Mouse (Mus musculus) stomach, postnatal 0 days (tissue): ENCODE measurements at regions not wholly inside any gene's neighbourhood (a gene's known extent, or its start where the extent isn't known, plus 50 kb on each side); places are given as distances from the start of the nearest gene placed in this dataset.

Experiments used
- CTCF ChIP-seq: IDR thresholded peaks from 2 replicates; pipeline ENCODE4 v1.5.1; 2016; ENCODE audit warnings: antibody characterized with exemption, low read depth, mild to moderate bottlenecking, moderate library complexity
- EP300 ChIP-seq: optimal IDR thresholded peaks from 2 replicates; pipeline ENCODE3; 2016; ENCODE audit warnings: antibody characterized with exemption

GRCm38 (mm10) chr13:52769956-52770355 is 159.5 kb downstream of the Auh start:
- TF ChIP-seq CTCF = no peak
- TF ChIP-seq EP300 = no peak
